Mouse (Mus musculus) brain, embryonic 14.5 days (tissue): ENCODE measurements around the gene Myo1b. TPM values are rescaled to one million over a fixed set of nuclear protein-coding genes. Genes with fewer than 3 reads are reported as not detected.

ENCODE experiments used
- DNase-seq: peaks from one replicate; pipeline ENCODE4 v3.0.0-alpha.2; 2011; ENCODE audit warnings: low read depth
- CTCF ChIP-seq: fragments of 200-500 bp; IDR thresholded peaks from 2 replicates; pipeline ENCODE4 v1.5.1; 2012; ENCODE audit warnings: inconsistent platforms, mild to moderate bottlenecking, moderate library complexity, borderline replicate concordance; ENCODE audit not compliant: insufficient read depth, insufficient read length; ENCODE audit errors: extremely low read depth
- POLR2A ChIP-seq: fragments of 200-500 bp; IDR thresholded peaks from 2 replicates; pipeline ENCODE4 v1.6.1; 2012; ENCODE audit warnings: mild to moderate bottlenecking, inconsistent platforms, borderline replicate concordance; ENCODE audit not compliant: poor library complexity, insufficient read depth, insufficient read length, severe bottlenecking; ENCODE audit errors: extremely low read depth
- polyA plus RNA-seq: library from polyadenylated mRNA; depleted of rRNA; stranded (reverse); fragments of >200 nt; gene quantifications from 2 replicates; pipeline ENCODE4 v1.2.3, GENCODE M21; 2012

The Myo1b gene
- polyA plus RNA-seq, 1 experiment, result 59.1 TPM

GRCm38 (mm10) chr1:51759657-51760056 lies 156.2 kb downstream of the Myo1b start:
- no peak for DNase-seq
- TF ChIP-seq CTCF (no peak), POLR2A (no peak)

GRCm38 (mm10) chr1:51758326-51759109 lies 157.4 kb downstream of the Myo1b start:
- TF ChIP-seq CTCF, result no peak
- no peak for TF ChIP-seq POLR2A
- no peak for DNase-seq

DNA sequence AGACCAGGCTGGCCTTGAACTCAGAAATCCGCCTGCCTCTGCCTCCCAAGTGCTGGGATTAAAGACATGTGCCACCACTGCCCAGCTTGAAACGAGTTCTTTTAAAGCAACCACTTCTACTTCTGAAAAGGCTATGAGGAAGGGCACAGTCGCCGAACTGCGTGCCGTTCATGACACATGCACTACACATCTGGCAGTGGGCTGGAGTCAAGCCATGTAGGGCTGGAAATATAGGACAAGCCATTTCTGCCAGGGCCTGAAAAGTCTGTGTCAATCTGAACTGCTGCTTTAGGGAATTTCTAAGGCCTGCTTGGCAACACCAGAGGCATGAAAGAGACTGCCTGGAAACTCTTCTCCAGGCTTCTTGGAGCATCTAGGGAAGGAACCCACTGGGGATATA lies 162.2 kb downstream of the Myo1b start:
- TF ChIP-seq CTCF (no peak), POLR2A (no peak)
- DNase-seq, result no peak

DNA sequence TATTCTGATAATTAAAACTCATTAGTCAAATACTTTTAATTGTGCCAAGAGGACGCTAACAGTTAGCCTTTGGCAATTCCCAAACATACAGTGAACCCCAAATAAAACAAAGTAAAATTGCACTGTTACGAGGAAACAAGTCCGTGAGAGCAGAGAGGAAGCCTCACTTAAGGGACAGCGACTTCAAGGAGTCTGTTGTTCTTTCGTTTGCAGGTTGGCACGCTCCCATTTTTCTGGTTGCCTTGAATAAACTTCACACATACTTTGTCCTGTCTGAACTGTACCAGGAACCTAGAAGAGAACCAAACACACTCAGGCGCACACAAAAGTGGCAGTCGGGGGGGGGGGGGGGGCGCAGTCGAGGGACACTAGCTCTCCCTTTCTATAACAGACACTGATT lies 164.9 kb downstream of the Myo1b start:
- TF ChIP-seq POLR2A, result no peak
- TF ChIP-seq CTCF, result no peak
- peak; percentile 24 for DNase-seq

DNA sequence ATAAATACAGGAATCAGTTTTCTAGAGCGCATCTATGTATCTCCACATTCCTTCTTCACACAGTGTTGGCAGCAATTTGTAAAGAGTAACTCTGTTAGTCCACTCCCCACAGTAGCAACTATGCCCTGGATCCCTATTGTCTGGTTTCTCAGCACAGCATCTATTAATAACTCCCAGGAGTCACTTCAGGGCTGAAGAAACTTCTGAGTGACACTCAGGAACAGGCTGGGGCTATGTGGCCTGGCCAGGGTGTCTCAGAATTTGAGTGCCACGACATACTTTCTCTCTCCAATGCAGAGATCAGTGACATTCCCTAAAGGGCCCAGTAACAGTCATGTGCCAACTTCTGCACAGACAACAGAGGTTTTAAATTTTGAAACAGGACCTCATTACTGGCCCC lies 167.6 kb downstream of the Myo1b start:
- TF ChIP-seq POLR2A, result no peak
- TF ChIP-seq CTCF, result no peak
- DNase-seq, result no peak

DNA sequence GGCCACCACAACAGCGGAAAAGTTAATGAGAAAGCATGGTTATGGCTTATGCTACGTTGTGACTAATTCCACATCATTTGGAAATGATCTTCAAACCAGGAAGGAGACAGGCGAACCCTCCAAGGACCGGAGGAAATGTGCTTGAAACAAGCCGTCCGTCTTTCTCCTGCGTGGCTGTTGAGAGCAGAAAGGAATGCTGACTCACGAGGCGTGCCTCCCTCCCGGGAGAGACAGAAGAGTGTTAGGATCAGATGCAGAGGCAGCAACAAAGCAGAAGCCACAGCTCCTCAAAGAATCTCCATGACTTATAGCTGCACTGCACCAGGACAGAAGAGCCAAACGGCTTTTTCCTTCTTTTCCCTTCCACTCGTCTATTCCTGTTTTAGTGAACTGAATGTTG lies 168.4 kb downstream of the Myo1b start:
- peak; percentile 66 for DNase-seq
- TF ChIP-seq POLR2A (no peak), CTCF (no peak)

DNA sequence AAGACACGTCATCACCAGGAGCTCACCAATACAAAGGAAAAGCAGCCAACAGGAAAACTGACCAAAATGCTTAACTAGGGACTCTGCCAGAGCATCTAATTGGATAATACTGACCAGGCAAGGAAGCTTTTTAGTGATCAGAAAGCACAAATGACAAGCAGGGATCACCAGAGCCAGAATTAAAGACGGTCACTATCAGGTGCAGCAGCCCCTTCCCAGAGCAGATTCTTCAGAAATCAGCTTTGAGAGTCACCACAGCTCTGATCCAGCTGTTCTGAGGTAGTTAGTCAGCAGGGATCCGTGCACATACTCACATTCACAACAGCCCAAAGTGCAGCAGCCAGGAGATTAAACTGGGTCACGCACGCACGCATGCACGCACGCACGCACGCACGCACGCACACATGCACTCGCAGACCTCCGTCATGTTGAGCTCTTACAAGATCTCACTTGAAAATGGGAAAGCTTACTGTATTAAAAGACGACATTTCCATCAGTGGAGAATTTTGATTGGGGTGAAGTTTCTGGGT lies 169.1 kb downstream of the Myo1b start:
- DNase-seq, result peak; percentile 10

GRCm38 (mm10) chr1:51743756-51744425 lies 172.0 kb downstream of the Myo1b start:
- DNase-seq, result peak; percentile 30
- no peak for TF ChIP-seq CTCF

More for the DNA sequence above, 169.1 kb downstream of the Myo1b start:
- TF ChIP-seq CTCF (no peak), POLR2A (no peak)

- DNase-seq, result no peak
- TF ChIP-seq CTCF (no peak), POLR2A (no peak)
These were observed 173.3 kb downstream of the Myo1b start for GRCm38 (mm10) chr1:51742586-51742985.

DNA sequence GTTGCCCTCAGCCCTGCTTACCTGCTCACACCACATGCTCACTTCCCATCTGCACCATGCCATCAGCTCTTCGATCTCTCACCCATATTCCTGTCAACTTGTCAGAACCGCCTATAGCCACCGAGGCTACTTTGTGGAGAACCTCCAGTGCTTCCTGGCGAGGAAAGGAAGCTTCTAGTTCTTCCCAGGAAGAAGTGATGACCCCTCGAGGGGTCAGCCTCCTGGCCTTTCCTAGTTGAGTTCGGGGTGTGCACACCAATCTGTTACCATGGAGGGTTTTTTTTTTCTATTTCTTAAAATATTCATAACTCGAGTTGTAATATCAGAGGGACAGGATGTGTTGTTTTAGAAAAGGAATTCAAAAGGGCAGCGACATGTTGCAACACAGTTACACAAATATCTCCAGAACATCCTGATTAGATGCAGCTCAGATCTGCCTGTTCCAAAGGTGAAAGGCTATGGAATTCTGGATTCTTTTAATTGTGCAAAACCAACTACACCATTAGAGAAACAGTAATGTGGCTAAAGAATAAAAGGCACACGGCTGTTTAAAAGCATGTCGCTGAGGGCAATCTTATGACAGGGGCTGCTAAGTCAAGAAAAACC lies 175.1 kb downstream of the Myo1b start:
- TF ChIP-seq POLR2A (no peak), CTCF (no peak)
- no peak for DNase-seq

DNA sequence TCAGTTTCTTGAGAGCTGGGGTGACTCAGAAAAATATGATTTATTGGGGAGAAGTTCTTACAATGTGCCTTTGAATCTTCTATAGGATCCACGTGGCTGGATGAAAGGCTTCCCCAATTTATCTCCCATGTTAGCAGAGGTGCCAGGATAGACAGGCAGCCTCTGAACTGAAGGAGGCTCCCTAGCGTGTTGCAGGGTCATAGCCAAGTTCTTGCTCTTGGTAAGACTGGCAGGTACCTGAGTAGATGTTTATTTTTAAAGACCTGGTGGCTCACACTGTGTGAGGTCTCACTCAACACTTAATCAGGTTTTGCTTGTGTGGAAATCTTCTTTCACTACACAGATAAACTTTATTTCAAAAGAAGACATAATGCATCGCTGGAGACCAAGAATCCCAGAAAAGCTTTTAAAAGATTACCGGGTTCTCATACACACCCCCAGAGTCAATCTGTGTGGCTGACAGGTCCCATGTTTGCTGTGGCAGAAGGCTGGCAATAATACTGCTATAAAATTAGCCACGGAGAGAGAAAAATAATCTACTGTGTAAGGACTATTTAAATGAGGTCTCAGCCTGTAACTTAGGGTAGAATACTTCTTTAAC lies 176.5 kb downstream of the Myo1b start:
- no peak for TF ChIP-seq CTCF
- no peak for TF ChIP-seq POLR2A
- DNase-seq, result no peak
